Mouse (Mus musculus) kidney, postnatal 0 days (tissue): Measurements from ENCODE around the gene Dhx58. TPM values are rescaled to one million over a fixed set of nuclear protein-coding genes. Genes with fewer than 3 reads are reported as not detected.
A peak's percentile ranks its signal among the peaks of the same experiment; 100 is the strongest.

Experiments
- ATAC-seq: fragments of 200-750 bp; cut with Nextera tagmentation; replicated peaks from 2 replicates; pipeline ENCODE4 v1.8.0; 2017; ENCODE audit warnings: low read depth, moderate number of reproducible peaks, moderate TSS enrichment, moderate library complexity; ENCODE audit not compliant: low FRiP score
- DNase-seq: peaks from one replicate; pipeline ENCODE4 v3.0.0-alpha.2; 2016; ENCODE audit warnings: low spot score
- H3K27ac ChIP-seq: fragments of 300-500 bp; sonication (generic); 2 replicates; pipeline ENCODE4 v1.5.1; 2014; ENCODE audit warnings: mild to moderate bottlenecking
- H3K27me3 ChIP-seq: fragments of 300-500 bp; sonication (generic); 2 replicates; pipeline ENCODE4 v1.6.1; 2014; ENCODE audit warnings: low read length, mixed read lengths; ENCODE audit not compliant: insufficient read depth
- H3K36me3 ChIP-seq: fragments of 300-500 bp; sonication (generic); 2 replicates; pipeline ENCODE4 v1.6.1; 2014; ENCODE audit warnings: low read length, mixed read lengths; ENCODE audit not compliant: insufficient read depth
- H3K4me1 ChIP-seq: fragments of 300-500 bp; sonication (generic); replicated peaks from 2 replicates; pipeline ENCODE4 v1.6.1; 2014; ENCODE audit warnings: antibody characterized with exemption, low read length, mixed read lengths; ENCODE audit not compliant: insufficient read depth
- H3K4me2 ChIP-seq: fragments of 300-500 bp; sonication (generic); 2 replicates; pipeline ENCODE4 v1.6.1; 2014; ENCODE audit warnings: mild to moderate bottlenecking, low read length, moderate library complexity, mixed read lengths
- H3K4me3 ChIP-seq: fragments of 300-500 bp; sonication (generic); replicated peaks from 2 replicates; pipeline ENCODE4 v1.5.1; 2014; ENCODE audit warnings: low read depth, low read length
- H3K9ac ChIP-seq: fragments of 300-500 bp; sonication (generic); 2 replicates; pipeline ENCODE4 v1.6.1; 2014; ENCODE audit warnings: low read depth, low read length
- H3K9me3 ChIP-seq: fragments of 300-500 bp; sonication (generic); replicated peaks from 2 replicates; pipeline ENCODE4 v1.6.1; 2016; ENCODE audit warnings: low read length, inconsistent platforms, mixed read lengths
- CTCF ChIP-seq: IDR thresholded peaks from 2 replicates; pipeline ENCODE4 v1.5.1; 2016; ENCODE audit warnings: antibody characterized with exemption, low read depth, mild to moderate bottlenecking, moderate library complexity
- WGBS: fragments of 180-500 bp; shearing (Covaris S2); extraction: QIAGEN DNeasy Blood & Tissue Kit; methylation state at CpG from one replicate; pipeline ENCODE4 v1.1.7; 2014; 5-methylcytosine and 5-hydroxymethylcytosine counted together
- polyA plus RNA-seq: library from polyadenylated mRNA; unstranded; fragments of >200 nt; fragmentation: Nextera tagmentation; extraction: Ambion mirVana; gene quantifications from 2 replicates; pipeline ENCODE4 v1.2.1, GENCODE M21; 2015

Gene Dhx58
- polyA plus RNA-seq, 1 experiment from 2014 or later: 3.3 TPM

GRCm38 (mm10) chr11:100713735-100714533 lies 9.9 kb upstream of the Dhx58 start, which contains the start of gene Hspb9:
Gene Hspb9, plus strand, starts transcription at chr11:100713850.
- 6% methylated on average over 38 of the region's 38 CpGs for WGBS
- Histone ChIP-seq H3K9me3 (no peaks in the 10 kb centered on the region), H3K9ac (peak within 1 kb of the TSS; percentile 50), H3K4me2 (peak within 1 kb of the TSS; percentile 58), H3K4me3 (peak within 1 kb of the TSS; percentile 11), H3K4me1 (peaks cover 19% of the 10 kb centered on the region; the same call in 1 of the 2 replicates), H3K27me3 (no peaks in the 10 kb centered on the region), H3K27ac (peak within 1 kb of the TSS; percentile 70), H3K36me3 (peaks cover 35% of the 10 kb centered on the region)
- DNase-seq (peak; percentile 73), ATAC-seq (peak; percentile 22; the same call in 1 of the 2 replicates)
- TF ChIP-seq CTCF: 0 out of 2 replicates have a peak, but pooled peaks have one; percentile 8

GRCm38 (mm10) chr11:100713174-100713573 lies 9.1 kb upstream of the Dhx58 start:
- no peak for TF ChIP-seq CTCF
- Histone ChIP-seq H3K27me3 (no peaks in the 10 kb centered on the region), H3K9ac (0 out of 2 replicates have a peak overlapping the region, but pooled peaks have one; percentile 50), H3K36me3 (peaks cover 36% of the 10 kb centered on the region), H3K4me3 (no peak overlapping the region; the same call in 1 of the 2 replicates), H3K9me3 (no peaks in the 10 kb centered on the region), H3K4me2 (peak overlapping the region; percentile 58), H3K27ac (peak overlapping the region; percentile 70), H3K4me1 (peaks cover 19% of the 10 kb centered on the region; the same call in 1 of the 2 replicates)
- DNase-seq: no peak
- ATAC-seq: no peak
- 74% methylated on average over 4 of the region's 4 CpGs for WGBS

- Histone ChIP-seq H3K4me1 (peaks cover 19% of the 10 kb centered on the region; the same call in 1 of the 2 replicates), H3K9me3 (no peaks in the 10 kb centered on the region), H3K4me3 (peak within 1 kb of the TSS; percentile 86), H3K4me2 (peak within 1 kb of the TSS; percentile 89), H3K9ac (peak within 1 kb of the TSS; percentile 87), H3K27me3 (no peaks in the 10 kb centered on the region), H3K36me3 (peaks cover 40% of the 10 kb centered on the region), H3K27ac (peak within 1 kb of the TSS; percentile 70)
- ATAC-seq (peak; percentile 79), DNase-seq (peak; percentile 92)
- whole genome bisulfite sequencing: 1% methylated on average over 47 of the region's 48 CpGs
- TF ChIP-seq CTCF: no peak
These were observed 7.9 kb upstream of the Dhx58 start, which contains the start of gene Kat2a for GRCm38 (mm10) chr11:100711783-100712615. Gene Kat2a, minus strand, starts transcription at chr11:100712465.

GRCm38 (mm10) chr11:100710977-100711376 lies 6.9 kb upstream of the Dhx58 start:
- Histone ChIP-seq H3K4me2 (no peak overlapping the region), H3K9me3 (no peaks in the 10 kb centered on the region), H3K4me1 (peaks cover 19% of the 10 kb centered on the region; the same call in 1 of the 2 replicates), H3K4me3 (no peak overlapping the region), H3K9ac (no peak overlapping the region), H3K27me3 (no peaks in the 10 kb centered on the region), H3K36me3 (peaks cover 45% of the 10 kb centered on the region), H3K27ac (no peak overlapping the region)
- DNase-seq: no peak
- WGBS: 76% methylated on average over 4 of the region's 4 CpGs
- TF ChIP-seq CTCF: no peak
- ATAC-seq: no peak

- Histone ChIP-seq H3K4me3 (no peak overlapping the region), H3K27me3 (no peaks in the 10 kb centered on the region), H3K4me2 (no peak overlapping the region), H3K9ac (no peak overlapping the region), H3K9me3 (no peaks in the 10 kb centered on the region), H3K27ac (no peak overlapping the region), H3K4me1 (peaks cover 19% of the 10 kb centered on the region; the same call in 1 of the 2 replicates), H3K36me3 (peaks cover 45% of the 10 kb centered on the region)
- WGBS: 80% methylated on average over 15 of the region's 15 CpGs
- ATAC-seq (no peak), DNase-seq (no peak)
- no peak for TF ChIP-seq CTCF
These were observed 6.5 kb upstream of the Dhx58 start for GRCm38 (mm10) chr11:100710528-100710927.

GRCm38 (mm10) chr11:100709201-100709810 lies 5.2 kb upstream of the Dhx58 start:
- WGBS: 94% methylated on average over 9 of the region's 9 CpGs
- DNase-seq: no peak
- Histone ChIP-seq H3K4me2 (no peak overlapping the region), H3K36me3 (peaks cover 52% of the 10 kb centered on the region), H3K9me3 (no peaks in the 10 kb centered on the region), H3K27ac (no peak overlapping the region), H3K4me1 (peaks cover 17% of the 10 kb centered on the region; the same call in 1 of the 2 replicates), H3K4me3 (no peak overlapping the region), H3K9ac (no peak overlapping the region), H3K27me3 (no peaks in the 10 kb centered on the region)
- no peak for ATAC-seq
- TF ChIP-seq CTCF: no peak
